Mouse (Mus musculus): ENCODE results near the gene Gm281.
"Not testable (repeated sequence)": the region's sequence is repeated elsewhere in the genome, so short reads cannot be mapped to it uniquely, and the experiment has no call there.

The Gm281 gene

GRCm38 (mm10) chr14:13914387-13915082 lies at the start of gene Gm281:
Gene Gm281 (minus strand): TSS chr14:13914478.
- DNase-seq, result no peak

DNA sequence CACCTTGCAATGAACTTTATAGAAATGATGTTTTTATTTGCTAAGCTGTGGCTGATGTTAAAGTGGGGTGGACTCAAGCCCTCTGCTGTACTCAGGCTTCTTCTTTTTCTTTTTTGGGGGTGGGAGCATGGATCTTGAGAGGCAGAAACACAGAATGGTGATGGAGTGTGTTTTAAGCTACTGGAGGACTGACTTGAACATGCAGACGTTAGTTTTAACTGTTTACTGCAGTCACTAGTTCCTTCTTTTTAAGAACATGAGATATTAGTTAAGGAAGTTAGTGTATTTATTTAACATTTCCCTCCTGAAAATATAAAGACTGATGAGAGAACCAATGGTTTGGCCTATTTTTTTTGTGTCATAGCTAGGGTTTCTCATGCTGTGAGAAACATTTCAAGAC lies 49.2 kb upstream of the Gm281 start:
- no peak for DNase-seq

GRCm38 (mm10) chr14:13962476-13962875 lies 48.2 kb upstream of the Gm281 start:
- no peak for DNase-seq

DNA sequence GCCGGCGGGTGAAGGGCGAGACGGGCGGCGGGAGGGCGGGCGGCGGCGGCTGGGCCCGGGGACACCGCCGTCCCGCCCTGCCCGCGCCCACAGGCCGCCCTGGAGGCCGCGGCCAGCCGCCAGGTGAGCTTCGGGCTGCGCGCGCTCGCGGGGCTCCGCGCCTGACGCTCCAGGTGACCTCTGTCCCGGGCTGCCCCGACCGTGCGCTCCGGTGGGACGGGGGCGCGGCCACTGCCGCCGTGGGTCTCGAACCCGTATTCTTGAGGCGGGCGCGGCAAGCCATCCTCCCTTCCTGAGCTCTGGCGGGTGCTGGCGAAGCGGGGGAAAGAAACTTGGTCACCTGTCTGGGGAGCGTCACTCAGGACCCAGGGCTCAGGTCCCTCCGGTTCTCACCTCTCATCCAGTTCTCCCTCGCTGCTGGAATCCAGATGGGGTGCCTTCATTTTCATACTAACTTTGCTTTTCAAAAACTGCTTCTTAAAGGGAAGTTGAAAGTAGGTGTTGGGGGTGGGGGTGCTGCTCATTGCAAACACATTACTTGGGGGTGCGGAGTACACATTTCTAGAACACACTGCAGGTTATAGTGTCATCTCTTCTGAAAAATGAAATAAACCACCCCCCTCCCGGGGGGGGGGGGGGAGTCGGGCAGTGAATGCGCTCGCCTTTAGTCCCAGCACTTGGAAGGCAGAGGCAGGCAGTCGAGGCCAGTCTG lies 47.3 kb upstream of the Gm281 start, which contains the start of the genes Atxn7 and Thoc7:
Gene Atxn7, plus strand, starts transcription at position 40 of the 712 bp plus-strand sequence.
Gene Thoc7, minus strand, starts transcription at position 452 of the 712 bp plus-strand sequence.
- peak; percentile 61 to 69 for DNase-seq

DNA sequence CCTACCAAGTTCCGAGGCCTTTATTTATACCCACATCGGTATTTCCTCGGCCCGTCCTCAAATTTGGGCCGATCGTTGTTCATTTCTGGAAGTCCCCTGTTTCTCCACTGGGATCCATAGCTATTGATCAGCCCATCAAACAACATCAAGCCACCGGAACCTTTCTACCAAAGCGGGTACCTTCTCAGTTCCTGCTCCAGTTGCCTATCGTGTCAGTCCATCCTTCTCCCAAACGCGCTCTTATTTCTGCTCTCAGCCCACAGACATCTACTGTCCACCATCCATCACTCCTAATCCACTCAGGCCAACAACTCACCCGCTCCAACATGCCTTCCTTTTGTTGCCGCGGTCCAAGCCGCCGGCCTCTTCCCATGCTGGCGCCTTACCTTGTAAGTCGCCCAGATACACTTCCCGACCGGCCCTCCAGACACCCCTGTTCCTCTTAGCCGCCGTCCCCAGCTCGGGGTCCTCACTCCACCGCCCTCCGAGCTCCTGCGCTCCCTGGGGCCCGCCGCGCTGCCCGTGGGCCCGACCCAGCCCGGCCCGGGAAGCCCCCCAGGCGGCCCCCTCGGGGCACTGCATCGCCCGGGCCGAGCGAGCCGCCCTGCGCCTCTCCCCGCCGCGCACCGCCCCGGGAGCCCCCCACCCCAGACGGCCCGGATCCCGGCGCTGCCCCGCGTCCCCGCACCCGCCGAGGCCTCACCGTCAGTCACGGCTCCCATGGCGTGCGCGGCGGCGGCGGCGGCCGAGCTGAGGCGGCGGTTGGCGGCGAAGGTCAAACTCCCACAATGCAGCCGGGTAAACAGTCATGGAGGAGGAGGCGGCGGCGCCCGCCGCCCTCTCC lies 46.4 kb upstream of the Gm281 start:
- DNase-seq, result peak; percentile 69 to 72

GRCm38 (mm10) chr14:13960079-13960478 lies 45.8 kb upstream of the Gm281 start:
- peak; percentile 52 to 55 for DNase-seq

GRCm38 (mm10) chr14:13952151-13952550 lies 37.9 kb upstream of the Gm281 start:
- DNase-seq, result not testable (repeated sequence)

- DNase-seq, result peak; percentile 55 to 62
These were observed 36.1 kb upstream of the Gm281 start for GRCm38 (mm10) chr14:13950401-13950800.

GRCm38 (mm10) chr14:13948345-13948744 lies 34.1 kb upstream of the Gm281 start:
- DNase-seq, result no peak

- no peak for DNase-seq
These were observed 30.4 kb upstream of the Gm281 start for GRCm38 (mm10) chr14:13944686-13945085.

DNA sequence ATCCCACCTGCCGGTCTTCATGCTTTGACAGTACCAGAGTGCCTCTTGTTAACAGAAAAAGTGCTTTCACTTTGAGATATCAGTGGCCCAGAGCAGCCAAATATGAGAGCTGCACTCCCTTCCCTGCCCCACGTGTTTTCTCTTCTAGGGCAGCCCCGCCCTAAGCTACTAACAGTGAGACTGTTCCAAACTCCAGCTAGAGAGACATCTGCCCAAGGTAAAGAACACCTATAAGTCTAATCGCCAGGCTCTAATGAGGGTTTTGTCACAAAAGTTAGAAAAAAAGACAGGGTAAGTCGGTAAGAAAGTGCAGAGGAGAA lies 19.7 kb upstream of the Gm281 start:
- no peak for DNase-seq

DNA sequence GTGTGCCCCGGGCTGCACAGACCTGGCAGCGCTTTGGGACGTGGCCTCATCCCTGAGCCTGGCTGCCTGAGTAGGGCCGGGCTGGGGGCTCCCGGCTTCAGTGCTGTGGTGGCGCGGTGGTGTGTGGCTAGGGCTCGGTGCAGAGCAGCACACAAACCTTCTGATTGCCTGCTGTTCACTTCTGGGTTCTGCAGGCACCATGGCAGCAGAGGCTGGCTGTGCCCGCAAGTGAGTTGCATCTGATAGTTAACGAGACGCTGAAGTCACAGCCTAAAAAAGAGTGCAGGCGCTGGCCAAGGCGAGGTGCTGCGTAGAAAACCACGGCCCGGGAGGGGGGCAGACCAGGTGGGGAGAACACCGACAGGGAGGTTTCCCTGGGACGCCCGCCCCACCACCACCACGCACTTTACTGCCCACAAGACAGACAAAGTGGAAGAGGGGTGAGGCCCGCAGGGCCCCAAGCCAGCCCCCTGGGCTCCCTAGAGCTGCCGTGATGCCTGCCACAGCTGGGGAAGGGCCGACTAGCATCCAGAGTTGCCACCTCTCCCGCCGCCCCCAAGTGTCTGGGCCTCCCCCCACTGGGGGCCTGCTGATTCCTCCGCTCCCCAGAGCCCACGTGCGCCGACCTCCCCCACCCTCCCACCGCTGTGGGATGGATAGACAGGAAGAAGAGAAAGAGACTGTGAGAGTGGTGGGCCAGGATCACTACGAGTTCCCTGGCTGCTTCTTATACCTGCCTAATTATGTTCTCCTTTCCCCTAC lies 19.2 kb upstream of the Gm281 start:
- DNase-seq, result no peak

DNA sequence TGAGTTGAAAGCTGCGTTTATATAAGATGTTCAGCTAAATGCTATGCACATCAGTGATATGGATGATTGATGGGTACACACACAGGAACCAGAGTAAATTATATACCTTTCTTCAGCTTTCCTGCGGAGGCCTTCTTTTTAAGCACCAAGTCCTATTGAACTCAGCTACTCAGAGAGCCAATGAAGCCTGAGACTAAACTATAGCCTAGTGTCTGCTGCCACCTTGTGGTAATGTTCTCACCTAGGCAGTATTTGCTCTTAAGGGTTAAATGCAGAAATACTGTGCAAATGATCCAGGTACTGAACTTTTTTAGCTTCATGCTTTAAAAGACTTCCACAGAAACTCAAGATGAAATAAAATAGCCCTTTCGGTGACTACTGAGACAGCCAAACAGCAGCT lies 3.4 kb upstream of the Gm281 start:
- DNase-seq, result peak; percentile 49 to 50

GRCm38 (mm10) chr14:13917208-13917607 lies 2.9 kb upstream of the Gm281 start:
- DNase-seq, result no peak

GRCm38 (mm10) chr14:13915207-13915606 lies 929 bp upstream of the Gm281 start:
- no peak for DNase-seq

DNA sequence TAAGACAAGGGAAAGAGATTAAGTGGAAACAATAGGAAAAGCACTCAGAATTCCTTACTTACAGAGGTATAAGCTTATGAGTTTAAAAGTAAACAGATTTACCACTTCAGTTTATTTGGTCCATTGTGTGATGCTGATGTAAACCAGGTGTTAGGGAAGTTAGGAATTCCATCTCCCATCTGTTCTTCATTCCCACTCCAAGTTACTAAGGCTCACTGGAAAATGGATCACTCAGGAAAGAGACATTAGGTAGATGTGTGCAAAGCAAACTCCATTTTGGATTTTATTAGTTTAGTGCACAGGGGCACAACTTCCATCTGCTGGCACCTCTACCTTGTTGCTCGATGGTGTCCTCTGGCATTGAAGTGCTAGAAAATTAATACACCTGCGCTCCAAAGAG lies 4.1 kb downstream of the Gm281 start:
- DNase-seq, result no peak

- DNase-seq, result no peak
These were observed 7.1 kb downstream of the Gm281 start for GRCm38 (mm10) chr14:13907145-13907544.

- DNase-seq, result no peak
These were observed 7.8 kb downstream of the Gm281 start for GRCm38 (mm10) chr14:13906461-13906860.

DNA sequence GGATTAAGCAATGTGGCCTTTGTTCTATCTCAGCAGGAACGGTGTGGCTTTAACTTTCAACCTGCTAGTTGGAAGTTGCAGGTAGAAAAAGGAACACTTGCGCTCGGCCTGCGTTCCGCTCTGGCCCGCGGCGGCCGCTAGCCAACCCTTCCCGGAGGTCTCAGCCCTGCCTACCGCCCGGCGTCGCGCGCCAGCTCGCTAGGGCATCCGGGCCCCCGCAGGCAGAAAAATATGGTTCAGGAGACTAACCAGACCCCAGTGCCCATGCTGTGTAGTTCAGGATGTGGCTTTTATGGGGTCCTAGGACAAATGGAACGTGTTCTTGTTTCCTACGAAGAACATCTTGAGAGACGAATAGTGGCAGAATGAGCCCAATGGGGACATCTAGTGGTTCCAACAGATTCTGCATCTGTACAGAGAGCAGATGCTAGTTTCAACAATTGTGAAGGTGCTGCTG lies 12.6 kb downstream of the Gm281 start:
- DNase-seq, result peak; percentile 31 to 44

GRCm38 (mm10) chr14:13895198-13895597 lies 19.1 kb downstream of the Gm281 start:
- DNase-seq, result no peak

- no peak for DNase-seq
These were observed 20.5 kb downstream of the Gm281 start for GRCm38 (mm10) chr14:13893748-13894147.

- DNase-seq, result no peak
These were observed 52.9 kb downstream of the Gm281 start for GRCm38 (mm10) chr14:13861416-13861815.
